Mouse (Mus musculus): ENCODE data around the gene Chst11.
A peak's percentile ranks its signal among the peaks of the same experiment; 100 is the strongest.

Chst11 gene

DNA sequence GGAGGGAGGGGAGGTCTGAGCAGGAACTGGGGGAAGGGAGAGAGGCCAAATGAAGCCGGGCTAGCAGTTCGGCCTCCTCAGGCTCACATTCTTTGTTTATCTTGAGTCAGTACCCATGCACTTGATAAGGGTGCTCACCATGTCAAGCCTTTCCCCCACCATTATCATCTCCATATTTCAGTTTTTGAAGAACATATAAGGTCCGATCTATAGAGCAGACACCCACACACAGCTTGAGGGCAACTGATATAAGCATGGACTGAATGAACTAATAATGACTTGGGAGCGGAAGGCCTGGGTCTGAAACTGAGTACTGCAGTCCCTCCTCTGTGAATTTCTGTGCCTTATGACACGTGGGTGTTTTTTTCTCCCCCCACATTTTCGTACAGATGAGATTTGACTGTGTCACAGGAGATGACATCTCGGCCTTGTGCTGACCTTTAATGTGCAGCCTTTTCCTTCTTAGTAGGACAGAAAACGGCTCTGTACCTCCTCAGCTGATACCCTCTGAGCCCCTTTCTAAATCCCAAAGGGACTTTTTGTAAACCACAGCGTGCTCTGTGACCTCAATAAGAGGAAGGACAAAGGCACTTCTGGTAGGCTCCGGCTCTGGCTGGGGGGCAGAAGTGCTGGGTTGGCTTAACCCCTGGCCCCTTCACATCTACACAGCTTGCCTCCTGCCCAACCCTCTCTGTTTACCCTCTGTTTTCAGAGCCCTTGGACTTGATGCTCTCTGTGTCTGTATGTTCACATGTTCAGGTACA lies 6.6 kb downstream of the Chst11 start:
- DNase-seq: no peak

- DNase-seq: no peak
Observed at GRCm38 (mm10) chr10:82994284-82994683, 9.0 kb downstream of the Chst11 start.

DNA sequence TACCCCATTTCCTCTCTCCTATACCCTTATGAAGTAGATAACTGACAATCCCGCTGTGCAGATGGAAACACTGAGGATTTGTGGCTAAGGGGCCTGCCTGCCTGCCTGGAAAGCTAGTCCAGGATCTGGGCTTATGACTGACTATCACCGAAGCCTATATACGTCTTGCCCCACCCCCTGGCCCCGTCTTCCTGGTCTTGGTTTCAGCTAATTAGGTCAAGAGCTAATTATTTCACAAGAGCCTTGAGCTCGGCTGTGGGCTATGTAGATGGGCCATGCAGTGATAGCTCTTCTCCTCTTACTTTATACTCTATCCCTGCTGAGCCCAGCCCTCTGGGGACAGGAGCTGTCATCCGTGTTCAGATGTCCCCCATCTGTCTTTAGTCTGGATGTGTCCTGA lies 12.2 kb downstream of the Chst11 start:
- no peak for DNase-seq

GRCm38 (mm10) chr10:83000169-83000568 lies 14.9 kb downstream of the Chst11 start:
- no peak for DNase-seq

GRCm38 (mm10) chr10:83000721-83001120 lies 15.4 kb downstream of the Chst11 start:
- no peak for DNase-seq

GRCm38 (mm10) chr10:83003899-83004298 lies 18.6 kb downstream of the Chst11 start:
- no peak for DNase-seq

GRCm38 (mm10) chr10:83004389-83004788 lies 19.1 kb downstream of the Chst11 start:
- DNase-seq: peak; percentile 64

DNA sequence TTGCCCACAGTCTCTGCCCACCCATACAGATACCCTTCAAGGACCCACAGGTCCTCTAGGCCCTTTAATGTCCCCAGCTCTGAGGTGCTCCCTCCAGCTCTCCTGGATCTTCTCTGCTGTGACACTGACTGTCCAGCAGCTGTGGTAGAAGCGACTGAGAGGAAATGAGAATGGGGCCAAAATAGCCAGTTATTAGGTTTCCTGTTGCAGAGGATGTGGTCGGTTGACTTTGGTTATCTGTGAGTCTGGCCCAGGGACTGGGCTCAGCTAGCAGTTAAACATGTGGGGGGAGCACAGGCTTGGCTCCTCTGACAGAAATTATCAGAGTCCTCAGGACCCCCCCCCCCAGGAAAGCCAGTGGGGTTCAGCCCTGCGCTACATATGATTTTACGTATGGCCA lies 19.7 kb downstream of the Chst11 start:
- DNase-seq: no peak

GRCm38 (mm10) chr10:83006258-83006657 lies 21.0 kb downstream of the Chst11 start:
- DNase-seq: no peak

DNA sequence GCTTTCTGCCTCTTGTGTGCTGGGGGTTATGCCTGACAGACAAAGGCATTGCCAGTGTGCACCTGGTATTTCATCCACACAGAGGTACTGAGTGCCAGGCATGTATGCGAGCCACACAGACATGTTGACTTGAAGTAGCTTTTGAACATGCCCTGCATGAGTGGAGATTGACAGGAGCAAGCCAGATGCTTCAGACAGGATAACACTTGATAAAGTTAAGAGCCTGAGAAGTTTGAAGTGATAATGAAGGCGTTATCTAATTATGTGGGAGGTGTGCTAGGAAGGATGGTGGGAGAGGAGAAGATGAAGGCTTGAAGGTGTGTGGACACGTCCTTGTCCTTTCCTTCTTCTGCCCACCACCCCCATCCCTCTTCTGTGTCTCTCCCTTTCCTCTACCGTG lies 28.7 kb downstream of the Chst11 start:
- DNase-seq: no peak

DNA sequence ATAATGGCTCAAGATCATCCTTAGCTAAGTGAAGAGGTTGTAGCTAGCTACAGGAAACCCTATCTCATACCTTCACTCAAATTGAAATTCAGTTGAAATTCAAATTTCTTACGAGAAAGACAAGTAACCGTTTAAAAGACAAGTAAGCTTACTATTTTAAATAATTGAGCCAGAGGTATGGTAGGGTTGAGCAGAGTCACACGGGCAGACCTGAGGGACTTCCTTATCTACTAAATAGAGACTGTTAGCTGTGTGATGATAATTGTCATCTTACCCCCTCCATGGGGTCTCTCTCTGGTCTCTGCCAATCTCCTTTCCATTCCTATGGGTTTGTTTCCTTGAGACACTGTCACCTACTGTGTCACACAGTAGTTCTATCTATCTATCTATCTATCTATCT lies 30.6 kb downstream of the Chst11 start:
- DNase-seq: no peak

- DNase-seq: no peak
Observed at GRCm38 (mm10) chr10:83016779-83017178, 31.5 kb downstream of the Chst11 start.

GRCm38 (mm10) chr10:83017760-83018498 lies 32.6 kb downstream of the Chst11 start:
- no peak for DNase-seq

GRCm38 (mm10) chr10:83018521-83018920 lies 33.2 kb downstream of the Chst11 start:
- DNase-seq: no peak

DNA sequence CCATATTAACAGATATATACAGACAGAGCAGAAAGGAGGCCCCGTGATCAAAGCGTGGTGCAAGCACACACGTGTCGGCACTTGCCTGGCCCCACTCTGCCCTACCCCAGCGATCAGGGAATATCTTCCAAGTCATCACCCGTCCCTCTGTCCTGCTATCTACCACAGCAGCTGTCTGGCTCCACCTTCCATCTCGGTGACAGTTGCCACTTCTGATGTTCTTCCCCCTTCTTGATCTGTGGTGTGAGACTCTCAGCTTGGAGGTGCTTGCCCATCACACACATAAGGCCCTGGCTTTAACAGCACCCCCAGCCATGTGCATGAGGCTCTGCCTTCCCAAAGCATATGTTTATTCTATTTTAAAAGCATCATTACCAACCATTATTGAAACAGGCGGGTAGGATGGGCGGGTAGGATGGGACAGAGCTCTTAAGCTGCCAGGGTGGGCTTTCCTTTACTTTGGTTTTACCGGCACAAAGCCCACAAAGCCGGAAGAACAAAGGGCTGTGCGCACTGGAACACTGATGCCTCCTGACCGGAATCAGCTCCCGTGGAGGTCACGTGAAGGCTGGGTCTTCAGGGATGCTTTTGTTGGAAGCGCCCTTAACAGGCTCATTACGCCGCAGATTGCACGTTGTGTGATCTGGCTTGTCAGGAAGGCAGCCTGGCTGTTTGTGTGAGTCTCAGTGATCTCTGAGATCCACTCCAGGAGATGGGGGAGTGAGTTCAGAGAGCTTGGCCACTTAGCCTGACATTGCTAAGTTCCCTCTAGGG lies 34.4 kb downstream of the Chst11 start:
- no peak for DNase-seq

- no peak for DNase-seq
Observed at GRCm38 (mm10) chr10:83022616-83023015, 37.3 kb downstream of the Chst11 start.

DNA sequence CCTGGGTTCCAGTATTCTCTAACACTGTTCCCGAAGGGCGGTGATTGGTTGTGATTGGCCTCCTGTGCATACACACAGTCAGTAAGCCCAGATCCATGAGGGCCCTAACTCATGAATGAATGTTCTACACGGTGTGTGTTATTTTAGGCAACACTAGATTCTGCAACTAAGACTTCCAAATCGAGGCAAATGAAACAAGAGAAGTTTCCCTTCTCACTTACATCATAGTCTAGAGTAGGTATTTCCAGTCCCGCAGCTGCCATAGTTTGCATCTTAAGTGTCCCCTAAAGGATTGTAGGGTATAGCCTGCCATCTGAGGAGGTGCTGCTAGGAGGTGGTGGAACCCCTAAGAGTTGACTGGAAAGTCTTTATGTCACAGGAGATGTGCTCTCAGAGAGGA lies 40.9 kb downstream of the Chst11 start:
- no peak for DNase-seq

DNA sequence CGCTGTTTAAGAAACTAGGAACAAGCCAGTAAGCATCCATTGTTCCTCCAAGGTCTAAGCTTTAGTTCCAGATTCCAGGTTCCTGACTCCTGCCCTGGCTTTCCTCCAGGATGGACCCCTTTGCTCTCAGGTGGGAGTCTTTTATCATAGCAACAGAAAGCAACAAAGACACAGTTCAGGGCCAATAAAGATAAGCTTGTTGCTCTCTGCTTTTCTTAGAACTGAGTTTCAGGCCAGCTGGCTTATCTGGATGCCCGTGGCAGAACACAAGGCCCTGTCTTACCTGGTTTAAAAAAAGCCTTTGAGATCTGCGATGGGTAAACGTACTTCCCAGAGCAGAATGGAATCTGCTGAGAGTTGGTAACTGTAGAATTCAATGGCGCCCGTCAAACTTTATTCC lies 42.4 kb downstream of the Chst11 start:
- DNase-seq: no peak

- no peak for DNase-seq
Observed at GRCm38 (mm10) chr10:83030103-83030661, 44.9 kb downstream of the Chst11 start.

DNA sequence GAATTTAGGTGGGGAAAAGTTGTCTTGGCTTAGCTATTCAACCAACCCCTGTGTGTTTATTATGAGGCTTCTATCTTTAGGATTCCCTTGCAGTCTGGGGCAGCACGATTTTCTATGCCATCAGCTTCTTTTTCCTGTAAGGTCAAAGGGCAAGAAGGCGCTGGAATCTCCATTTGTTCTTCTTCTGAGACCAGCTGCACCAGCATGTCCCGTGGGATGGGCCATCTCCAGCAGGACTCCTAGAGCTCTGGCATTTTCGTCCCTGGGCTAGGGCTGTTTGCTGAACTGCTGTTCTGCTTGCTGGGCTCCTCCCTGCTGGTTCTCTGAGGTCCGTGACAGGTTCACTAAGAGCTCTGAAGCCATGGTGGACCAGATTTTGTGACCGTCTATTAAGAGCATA lies 45.6 kb downstream of the Chst11 start:
- no peak for DNase-seq

DNA sequence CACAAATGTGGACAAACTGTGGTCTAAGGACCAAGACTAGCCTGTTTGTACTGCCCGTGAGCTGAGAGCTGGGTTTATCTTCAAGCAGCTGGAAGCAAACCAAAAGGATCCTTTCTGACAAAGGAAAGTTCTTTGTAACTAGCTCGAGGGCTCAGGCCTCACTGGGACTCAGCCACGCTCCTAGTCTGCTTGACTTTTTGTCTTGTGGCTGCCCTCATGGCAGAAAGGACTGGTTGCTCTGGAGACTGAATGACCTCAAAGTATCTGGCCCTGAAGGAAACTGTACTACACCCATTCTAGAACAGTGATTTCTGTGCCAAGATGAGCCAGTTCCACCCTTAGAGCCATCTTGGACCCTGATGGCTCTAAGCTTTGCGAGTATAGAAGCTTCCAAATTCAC lies 46.3 kb downstream of the Chst11 start:
- no peak for DNase-seq

DNA sequence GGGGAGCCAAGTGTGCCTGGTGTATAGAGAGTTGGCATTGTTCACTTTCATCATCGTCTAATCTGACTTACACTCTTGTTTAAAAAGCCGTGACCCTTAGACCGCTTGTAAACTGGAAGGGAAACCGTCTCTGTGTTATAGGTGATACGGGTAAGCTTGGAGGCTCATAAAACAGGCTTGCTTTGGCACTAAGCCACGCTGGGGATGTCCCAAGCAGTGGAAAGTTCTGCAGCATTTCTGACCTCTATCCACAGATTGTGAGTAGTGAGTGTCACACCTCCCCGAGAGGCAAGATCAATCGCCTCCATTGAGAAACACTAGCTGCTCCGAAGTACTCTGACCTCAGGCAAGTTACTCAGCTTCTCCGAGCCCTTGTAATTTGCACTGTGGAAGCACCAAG lies 47.3 kb downstream of the Chst11 start:
- DNase-seq: no peak

GRCm38 (mm10) chr10:83036340-83037045 lies 51.2 kb downstream of the Chst11 start:
- DNase-seq: no peak

Data from right cerebral cortex, postnatal 25 days (tissue).